ENCODE assay signal across 14 mouse cellular contexts in genomic region chr13:48230996-48231395, GRCm38 (mm10). TPM values are rescaled to one million over a fixed set of nuclear protein-coding genes. Genes with fewer than 3 reads are reported as not detected.
A peak's percentile ranks its signal among the peaks of the same experiment; 100 is the strongest.
DNase-seq lines count a peak whose midpoint lies in the region; ATAC-seq and TF ChIP-seq lines count a peak whose summit lies in the region.
"Had no signal": no experiment of that assay in that cellular context is flagged by ENCODE, and none has a peak within 500 bp of the region (broad histone marks: within the 10 kb centered on the region; RNA-seq: fewer than 3 reads in every experiment).

No protein-coding gene starts in this region.

- no peak overlapping the region for H3K9ac ChIP-seq in hindbrain, embryonic 16.5 days (ENCODE audit: low read depth, low read length)
- H3K9ac ChIP-seq in hindbrain, embryonic 11.5 days (ENCODE audit: low read depth, low read length), result no peak overlapping the region
- no peak overlapping the region for H3K9ac ChIP-seq in stomach, embryonic 16.5 days (ENCODE audit: low read length)
- no peak overlapping the region for H3K9ac ChIP-seq in liver, postnatal 0 days (replicated peaks)
- H3K9ac ChIP-seq: limb, embryonic 12.5 days had no signal

- no peak for TF ChIP-seq EP300 in liver, postnatal 0 days (IDR thresholded peaks at IDR 0.05; ENCODE audit: low read depth)

- no peaks in the 10 kb centered on the region for H3K27me3 ChIP-seq in hindbrain, embryonic 16.5 days (replicated peaks; ENCODE audit: control insufficient read depth, insufficient read depth, low read length)
- H3K27me3 ChIP-seq in hindbrain, embryonic 11.5 days (ENCODE audit: control insufficient read depth, insufficient read depth, low read length), result no peaks in the 10 kb centered on the region
- no peaks in the 10 kb centered on the region for H3K27me3 ChIP-seq in forebrain, embryonic 10.5 days (ENCODE audit: poor library complexity, severe bottlenecking)
- H3K27me3 ChIP-seq in stomach, embryonic 16.5 days (ENCODE audit: control insufficient read depth, insufficient read depth, low read length), result no peaks in the 10 kb centered on the region
- 0 out of 2 replicates have a peak, but pooled peaks cover 8% of the 10 kb centered on the region for H3K27me3 ChIP-seq in liver, postnatal 0 days (ENCODE audit: insufficient read depth, low read length)
- H3K27me3 ChIP-seq: CH12.LX; limb, embryonic 12.5 days had no signal

- H3K27ac ChIP-seq in hindbrain, embryonic 16.5 days (ENCODE audit: low read depth, low read length), result 0 out of 2 replicates have a peak overlapping the region, but pooled peaks have one; percentile 13
- no peak overlapping the region for H3K27ac ChIP-seq in hindbrain, embryonic 11.5 days (ENCODE audit: low read depth, low read length)
- peak overlapping the region; percentile 61 for H3K27ac ChIP-seq in forebrain, embryonic 10.5 days
- H3K27ac ChIP-seq in stomach, embryonic 16.5 days (ENCODE audit: low read length), result peak overlapping the region; percentile 41; the same call in 1 of the 2 replicates
- no peak overlapping the region for H3K27ac ChIP-seq in liver, postnatal 0 days (ENCODE audit: low read depth)
- H3K27ac ChIP-seq: limb, embryonic 12.5 days had no signal

- 35% methylated on average over 6 of the region's 6 CpGs for WGBS in hindbrain, embryonic 16.5 days
- 45% methylated on average over 6 of the region's 6 CpGs for WGBS in hindbrain, embryonic 11.5 days
- 46% methylated on average over 6 of the region's 6 CpGs for WGBS in forebrain, embryonic 10.5 days
- WGBS in stomach, embryonic 16.5 days, result 49% methylated on average over 6 of the region's 6 CpGs
- WGBS in liver, postnatal 0 days (ENCODE audit: insufficient replicate concordance), result 63% methylated on average over 6 of the region's 6 CpGs

- no peak overlapping the region for H3K4me2 ChIP-seq in hindbrain, embryonic 16.5 days (ENCODE audit: low read length)
- no peak overlapping the region for H3K4me2 ChIP-seq in hindbrain, embryonic 11.5 days (replicated peaks; ENCODE audit: low read depth, low read length)
- no peak overlapping the region for H3K4me2 ChIP-seq in stomach, embryonic 16.5 days (ENCODE audit: low read depth, low read length)
- H3K4me2 ChIP-seq in liver, postnatal 0 days (ENCODE audit: low read depth, low read length), result no peak overlapping the region
- H3K4me2 ChIP-seq: limb, embryonic 12.5 days had no signal

- TF ChIP-seq CTCF in liver, postnatal 0 days (IDR thresholded peaks at IDR 0.05; ENCODE audit: low read depth), result no peak

- H3K9me3 ChIP-seq in hindbrain, embryonic 16.5 days (ENCODE audit: control insufficient read depth, low read length), result no peaks in the 10 kb centered on the region
- H3K9me3 ChIP-seq in hindbrain, embryonic 11.5 days (ENCODE audit: control insufficient read depth, low read length), result no peaks in the 10 kb centered on the region
- H3K9me3 ChIP-seq in forebrain, embryonic 10.5 days, result no peaks in the 10 kb centered on the region
- no peaks in the 10 kb centered on the region for H3K9me3 ChIP-seq in stomach, embryonic 16.5 days (replicated peaks; ENCODE audit: control insufficient read depth, low read length)
- H3K9me3 ChIP-seq in liver, postnatal 0 days (ENCODE audit: low read length), result no peaks in the 10 kb centered on the region
- H3K9me3 ChIP-seq: limb, embryonic 12.5 days had no signal

- ATAC-seq in hindbrain, embryonic 16.5 days, result no peak
- ATAC-seq in hindbrain, embryonic 11.5 days (ENCODE audit: low FRiP score), result no peak
- no peak for ATAC-seq in stomach, embryonic 16.5 days (ENCODE audit: insufficient read depth, low FRiP score)
- no peak for ATAC-seq in liver, postnatal 0 days

- peaks cover 10% of the 10 kb centered on the region for H3K4me1 ChIP-seq in hindbrain, embryonic 16.5 days (ENCODE audit: control insufficient read depth, insufficient read depth, low read depth, low read length)
- H3K4me1 ChIP-seq in hindbrain, embryonic 11.5 days (replicated peaks; ENCODE audit: control insufficient read depth, insufficient read depth, low read length), result peaks cover 9% of the 10 kb centered on the region; the same call in 1 of the 2 replicates
- peaks cover 50% of the 10 kb centered on the region for H3K4me1 ChIP-seq in forebrain, embryonic 10.5 days
- peaks cover 17% of the 10 kb centered on the region for H3K4me1 ChIP-seq in stomach, embryonic 16.5 days (ENCODE audit: control insufficient read depth, insufficient read depth, low read length)
- peaks cover 3% of the 10 kb centered on the region; the same call in 1 of the 2 replicates for H3K4me1 ChIP-seq in liver, postnatal 0 days (ENCODE audit: insufficient read depth)

- DNase-seq in hindbrain, embryonic 11.5 days (ENCODE audit: low spot score), result no peak
- DNase-seq in right cerebral cortex, adult 2 months (ENCODE audit: low spot score in 2 of 2), result peak; percentile 4 to 22
- DNase-seq in right cerebral cortex, postnatal 36 days (ENCODE audit: low spot score in 2 of 2), result no peak
- DNase-seq in forebrain, embryonic 10.5 days (ENCODE audit: extremely low spot score, low spot score), result no peak
- DNase-seq in liver, postnatal 0 days, result no peak
- no peak for DNase-seq in adrenal gland, postnatal 14 days
- DNase-seq: cerebellum, postnatal 14 days; kidney, postnatal 36 days; lung, postnatal 14 days had no signal

- H3K36me3 ChIP-seq in hindbrain, embryonic 16.5 days (ENCODE audit: control insufficient read depth, insufficient read depth, low read length), result no peaks in the 10 kb centered on the region
- no peaks in the 10 kb centered on the region for H3K36me3 ChIP-seq in hindbrain, embryonic 11.5 days (ENCODE audit: control insufficient read depth, insufficient read depth, low read length)
- H3K36me3 ChIP-seq in forebrain, embryonic 10.5 days (replicated peaks), result no peaks in the 10 kb centered on the region
- no peaks in the 10 kb centered on the region for H3K36me3 ChIP-seq in stomach, embryonic 16.5 days (ENCODE audit: control insufficient read depth, insufficient read depth, low read length)
- no peaks in the 10 kb centered on the region for H3K36me3 ChIP-seq in liver, postnatal 0 days (replicated peaks; ENCODE audit: insufficient read depth, low read length)
- H3K36me3 ChIP-seq: limb, embryonic 12.5 days had no signal

- H3K4me3 ChIP-seq in hindbrain, embryonic 16.5 days (ENCODE audit: low read length), result no peak overlapping the region
- H3K4me3 ChIP-seq in hindbrain, embryonic 11.5 days (ENCODE audit: low read depth, low read length), result no peak overlapping the region
- no peak overlapping the region for H3K4me3 ChIP-seq in forebrain, embryonic 10.5 days
- no peak overlapping the region for H3K4me3 ChIP-seq in stomach, embryonic 16.5 days (replicated peaks; ENCODE audit: low read length)
- no peak overlapping the region for H3K4me3 ChIP-seq in liver, postnatal 0 days (ENCODE audit: low read depth, low read length)
- H3K4me3 ChIP-seq: limb, embryonic 12.5 days had no signal

RNA-seq across cellular contexts. Expression of gene Id4, which starts 30.0 kb away (rescaled TPM):
- polyA plus RNA-seq in hindbrain, embryonic 16.5 days (2015; fragmentation: Nextera tagmentation; extraction: Ambion mirVana), result 20.2 and 59.5 TPM in 2 replicates
- polyA plus RNA-seq in hindbrain, embryonic 11.5 days (2014; fragmentation: Nextera tagmentation; extraction: Ambion mirVana), result 44.7 and 53.7 TPM in 2 replicates
- polyA plus RNA-seq in forebrain, embryonic 10.5 days (2016; fragmentation: Nextera tagmentation; extraction: Ambion mirVana), result 80.5 and 101 TPM in 2 replicates
- polyA plus RNA-seq in stomach, embryonic 16.5 days (2015; fragmentation: Nextera tagmentation; extraction: Ambion mirVana), result 3.7 and 4.8 TPM in 2 replicates
- 0.47 and 0.71 TPM in 2 replicates for polyA plus RNA-seq in liver, postnatal 0 days (2015; fragmentation: Nextera tagmentation; extraction: Ambion mirVana)
- total RNA-seq in adrenal gland, postnatal 14 days (2021), result 3.4 and 4.4 TPM in 2 replicates
- total RNA-seq: CH12.LX; hematopoietic stem cell, adult 5-6 weeks had no signal

Comparison
In these comparisons a context has a peak if more than half of its experiments do, and no peak if none do; other contexts are left out.
1. H3K27ac ChIP-seq: peak in hindbrain, embryonic 16.5 days (single experiment), forebrain, embryonic 10.5 days (single experiment) and stomach, embryonic 16.5 days (single experiment); none in hindbrain, embryonic 11.5 days (single experiment) and liver, postnatal 0 days (single experiment).
2. DNase-seq: peak in right cerebral cortex, adult 2 months (2 of 2); none in hindbrain, embryonic 11.5 days (single experiment), right cerebral cortex, postnatal 36 days (0 of 2), forebrain, embryonic 10.5 days (single experiment), liver, postnatal 0 days (single experiment) and adrenal gland, postnatal 14 days (single experiment).